Mouse (Mus musculus) midbrain, embryonic 11.5 days (tissue): ENCODE measurements at regions not wholly inside any gene's neighbourhood (a gene's known extent, or its start where the extent isn't known, plus 50 kb on each side); places are given as distances from the start of the nearest gene placed in this dataset.

Experiments
- ATAC-seq: fragments of 200-750 bp; cut with Nextera tagmentation; 2 replicates; pipeline ENCODE4 v1.8.0; 2017; ENCODE audit warnings: moderate TSS enrichment, moderate library complexity; ENCODE audit not compliant: low FRiP score
- DNase-seq: peaks from one replicate; pipeline ENCODE4 v3.0.0; 2015; ENCODE audit warnings: low spot score; ENCODE audit errors: missing footprints
- H3K27ac ChIP-seq: fragments of 300-500 bp; sonication (generic); 2 replicates; pipeline ENCODE4 v1.5.1; 2014; ENCODE audit warnings: low read depth, low read length
- H3K27me3 ChIP-seq: fragments of 300-500 bp; sonication (generic); 2 replicates; pipeline ENCODE4 v1.6.1; 2014; ENCODE audit warnings: mild to moderate bottlenecking, low read length, moderate library complexity, mixed read lengths; ENCODE audit not compliant: control insufficient read depth, insufficient read depth
- H3K36me3 ChIP-seq: fragments of 300-500 bp; sonication (generic); 2 replicates; pipeline ENCODE4 v1.6.1; 2014; ENCODE audit warnings: mild to moderate bottlenecking, low read length, moderate library complexity, mixed read lengths; ENCODE audit not compliant: control insufficient read depth, insufficient read depth
- H3K4me1 ChIP-seq: fragments of 300-500 bp; sonication (generic); 2 replicates; pipeline ENCODE4 v1.6.1; 2014; ENCODE audit warnings: low read length; ENCODE audit not compliant: control insufficient read depth, insufficient read depth
- H3K4me2 ChIP-seq: fragments of 300-500 bp; sonication (generic); 2 replicates; pipeline ENCODE4 v1.6.1; 2014; ENCODE audit warnings: mild to moderate bottlenecking, moderate library complexity
- H3K4me3 ChIP-seq: fragments of 300-500 bp; sonication (generic); 2 replicates; pipeline ENCODE4 v1.5.1; 2014; ENCODE audit warnings: low read depth, low read length
- H3K9ac ChIP-seq: fragments of 300-500 bp; sonication (generic); 2 replicates; pipeline ENCODE4 v1.6.1; 2014; ENCODE audit warnings: low read length
- H3K9me3 ChIP-seq: fragments of 300-500 bp; sonication (generic); 2 replicates; pipeline ENCODE4 v1.6.1; 2016; ENCODE audit warnings: low read length; ENCODE audit not compliant: control insufficient read depth
- WGBS: fragments of 180-500 bp; shearing (Covaris S2); extraction: QIAGEN DNeasy Blood & Tissue Kit; methylation state at CpG from one replicate; pipeline ENCODE4 v1.1.7; 2014; 5-methylcytosine and 5-hydroxymethylcytosine counted together

GRCm38 (mm10) chr15:86917891-86918290, 626.2 kb upstream of the Fam19a5 start:
- no peaks in the 10 kb centered on the region for H3K36me3 ChIP-seq
- WGBS: 87% methylated on average over 8 of the region's 8 CpGs
- no peak overlapping the region for H3K4me2 ChIP-seq
- H3K27me3 ChIP-seq: no peaks in the 10 kb centered on the region
- no peak for DNase-seq
- ATAC-seq: no peak
- no peak overlapping the region for H3K4me3 ChIP-seq
- H3K4me1 ChIP-seq: peaks cover 5% of the 10 kb centered on the region; the same call in 1 of the 2 replicates
- no peak overlapping the region for H3K27ac ChIP-seq
- no peak overlapping the region for H3K9ac ChIP-seq
- no peaks in the 10 kb centered on the region for H3K9me3 ChIP-seq

DNA sequence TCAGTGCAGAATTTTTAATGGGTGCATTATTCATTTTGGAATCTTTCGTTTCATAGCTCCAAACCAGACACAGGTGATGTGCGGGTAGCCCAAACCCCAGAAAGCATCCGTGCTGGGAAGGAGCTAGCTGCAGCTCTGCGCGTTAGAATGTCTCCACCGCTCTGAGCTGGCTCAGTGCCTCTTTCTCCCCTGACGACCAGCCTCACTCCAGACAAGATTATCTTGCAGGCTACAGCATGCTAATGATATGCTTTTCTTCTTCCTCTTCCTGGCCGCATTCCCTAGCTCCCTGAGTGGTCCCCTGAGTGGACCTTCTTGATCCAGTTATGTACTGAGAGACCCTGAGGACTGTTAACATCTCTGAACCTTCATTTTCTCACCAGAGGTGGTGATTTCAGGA, 624.4 kb upstream of the Fam19a5 start:
- H3K9me3 ChIP-seq: no peaks in the 10 kb centered on the region
- H3K4me2 ChIP-seq: no peak overlapping the region
- no peak overlapping the region for H3K9ac ChIP-seq
- DNase-seq: no peak
- 37% methylated on average over 8 of the region's 8 CpGs for WGBS
- no peak overlapping the region for H3K4me3 ChIP-seq
- no peak overlapping the region for H3K27ac ChIP-seq
- peaks cover 5% of the 10 kb centered on the region; the same call in 1 of the 2 replicates for H3K4me1 ChIP-seq
- no peaks in the 10 kb centered on the region for H3K36me3 ChIP-seq
- peak; percentile 27; the same call in 1 of the 2 replicates for ATAC-seq
- no peaks in the 10 kb centered on the region for H3K27me3 ChIP-seq

DNA sequence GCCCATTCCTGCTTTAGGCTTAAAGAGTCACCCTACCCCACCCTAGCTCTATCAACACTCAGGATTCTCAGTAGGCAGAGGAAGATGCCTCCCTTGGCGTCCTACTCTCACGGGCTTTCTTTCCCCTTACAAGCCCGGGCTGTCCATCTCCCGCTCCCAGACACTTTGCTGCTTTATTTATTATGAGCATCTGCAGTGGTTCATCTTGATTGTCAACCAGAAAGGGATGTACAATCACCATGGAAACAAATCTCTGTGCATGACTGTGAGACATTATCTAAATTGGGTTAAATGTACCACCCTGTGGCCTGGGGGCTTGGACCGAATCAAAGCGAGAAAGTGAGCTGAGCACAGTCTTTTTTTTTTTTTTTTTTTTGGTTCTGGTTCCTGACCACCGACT, 623.9 kb upstream of the Fam19a5 start:
- H3K4me2 ChIP-seq: no peak overlapping the region
- peaks cover 9% of the 10 kb centered on the region; the same call in 1 of the 2 replicates for H3K4me1 ChIP-seq
- no peak overlapping the region for H3K9ac ChIP-seq
- DNase-seq: peak; percentile 84
- WGBS: 4% methylated on average over 7 of the region's 7 CpGs
- H3K27me3 ChIP-seq: no peaks in the 10 kb centered on the region
- H3K9me3 ChIP-seq: no peaks in the 10 kb centered on the region
- ATAC-seq: peak; percentile 27; the same call in 1 of the 2 replicates
- no peak overlapping the region for H3K27ac ChIP-seq
- H3K4me3 ChIP-seq: no peak overlapping the region
- H3K36me3 ChIP-seq: no peaks in the 10 kb centered on the region

DNA sequence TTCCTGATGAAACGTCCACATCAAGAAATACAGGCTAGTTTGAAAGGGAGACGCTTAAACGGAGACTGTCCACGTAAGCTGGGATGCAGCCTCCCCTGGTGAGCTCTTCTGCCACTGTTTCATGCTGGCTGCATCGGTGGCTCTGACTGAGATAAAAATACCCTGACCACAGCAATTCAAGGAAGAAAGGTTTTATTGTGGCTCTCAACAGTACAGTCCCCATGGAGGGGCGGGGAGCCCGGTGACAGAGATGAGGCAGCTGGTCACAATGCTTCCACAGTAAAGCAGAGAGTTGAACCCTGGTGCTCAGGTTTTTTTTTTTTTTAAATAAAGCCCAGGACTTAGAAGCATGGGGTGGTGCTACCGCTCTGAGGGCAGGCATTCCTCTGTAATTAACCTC, 622.7 kb upstream of the Fam19a5 start:
- ATAC-seq (no peak), DNase-seq (no peak)
- no peaks in the 10 kb centered on the region for H3K27me3 ChIP-seq
- no peak overlapping the region for H3K4me3 ChIP-seq
- no peaks in the 10 kb centered on the region for H3K9me3 ChIP-seq
- no peaks in the 10 kb centered on the region for H3K36me3 ChIP-seq
- WGBS: 7% methylated on average over 8 of the region's 8 CpGs
- H3K4me2 ChIP-seq: no peak overlapping the region
- peak overlapping the region; percentile 16; the same call in 1 of the 2 replicates for H3K9ac ChIP-seq
- no peak overlapping the region for H3K27ac ChIP-seq
- peaks cover 14% of the 10 kb centered on the region; the same call in 1 of the 2 replicates for H3K4me1 ChIP-seq

DNA sequence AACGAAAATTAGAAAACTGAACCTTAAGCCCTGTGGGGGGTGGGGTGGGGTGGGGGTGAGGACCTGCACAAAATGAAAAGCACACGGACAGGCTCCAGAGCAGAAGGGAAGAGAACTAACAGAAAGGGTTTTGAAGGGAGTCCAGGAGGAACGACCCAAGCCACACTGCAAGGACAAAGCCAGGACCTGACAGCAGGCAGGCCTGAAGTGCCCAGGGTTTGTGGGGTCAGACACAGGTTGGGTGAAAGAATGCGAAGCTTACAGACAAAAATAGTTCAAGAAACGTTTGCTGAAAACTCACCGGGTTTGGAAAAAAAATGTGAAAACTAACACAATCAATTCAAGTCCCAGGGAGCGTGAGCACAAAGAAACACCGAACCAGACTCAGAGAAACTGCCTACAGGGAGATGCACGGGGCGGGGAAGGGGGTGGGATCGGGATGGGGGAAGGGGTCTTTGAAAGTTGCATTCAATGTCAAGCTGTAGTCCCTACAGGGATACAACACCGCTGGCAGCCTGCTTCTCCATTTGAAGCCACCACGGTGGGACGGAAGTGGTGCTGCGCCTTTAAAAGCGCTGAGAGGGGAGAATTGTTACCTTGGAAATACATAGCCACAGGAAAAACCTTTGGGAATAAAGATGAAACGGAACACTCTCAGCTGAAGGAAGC, 618.9 kb upstream of the Fam19a5 start:
- H3K36me3 ChIP-seq: no peaks in the 10 kb centered on the region
- H3K27ac ChIP-seq: no peak overlapping the region
- H3K9ac ChIP-seq: peak overlapping the region; percentile 36; the same call in 1 of the 2 replicates
- ATAC-seq (no peak), DNase-seq (peak; percentile 85)
- H3K4me1 ChIP-seq: peaks cover 14% of the 10 kb centered on the region; the same call in 1 of the 2 replicates
- no peaks in the 10 kb centered on the region for H3K9me3 ChIP-seq
- H3K4me3 ChIP-seq: no peak overlapping the region
- H3K27me3 ChIP-seq: no peaks in the 10 kb centered on the region
- WGBS: 13% methylated on average over 17 of the region's 17 CpGs
- H3K4me2 ChIP-seq: peak overlapping the region; percentile 22

DNA sequence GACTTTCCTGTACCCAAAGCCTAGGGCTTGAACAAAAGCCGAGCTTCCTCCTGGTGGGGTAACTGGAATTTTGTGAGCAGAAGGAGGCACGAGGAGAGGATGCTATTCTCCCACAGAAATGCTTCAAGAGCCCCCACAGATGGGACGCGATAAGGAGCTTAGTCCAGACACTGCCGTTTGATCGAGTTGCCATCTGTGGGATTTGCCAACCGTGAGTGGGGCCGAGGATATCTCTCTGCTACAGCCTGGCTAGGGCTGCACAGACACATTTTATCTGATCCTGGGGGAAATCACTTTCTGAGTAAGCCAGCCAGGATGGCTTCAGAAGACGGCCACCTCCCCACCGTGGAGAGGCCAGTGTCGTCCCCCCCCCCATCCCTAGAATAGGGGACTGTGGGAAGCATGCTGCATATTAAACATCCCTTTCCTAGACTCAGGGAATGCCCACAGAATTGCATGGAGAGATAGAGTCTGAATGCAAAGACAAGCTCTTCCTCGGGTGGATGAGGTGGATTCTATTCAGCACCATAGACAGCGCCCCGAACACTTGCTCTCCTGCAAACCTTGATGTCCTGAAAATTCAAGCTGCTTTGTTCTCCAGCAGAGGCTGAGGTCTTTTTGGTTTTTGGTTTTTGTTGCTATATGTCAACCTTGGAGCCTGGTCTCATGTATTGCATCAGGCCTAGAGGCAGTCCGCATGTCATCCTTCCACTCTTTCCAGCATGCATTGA, 611.6 kb upstream of the Fam19a5 start:
- Histone ChIP-seq H3K36me3 (no peaks in the 10 kb centered on the region), H3K4me1 (no peaks in the 10 kb centered on the region), H3K9ac (no peak overlapping the region), H3K27ac (no peak overlapping the region), H3K27me3 (no peaks in the 10 kb centered on the region), H3K9me3 (no peaks in the 10 kb centered on the region), H3K4me2 (no peak overlapping the region), H3K4me3 (no peak overlapping the region)
- no peak for ATAC-seq
- no peak for DNase-seq
- 56% methylated on average over 15 of the region's 15 CpGs for WGBS

- DNase-seq: peak; percentile 53
- H3K4me2 ChIP-seq: no peak overlapping the region
- no peaks in the 10 kb centered on the region for H3K36me3 ChIP-seq
- WGBS: 89% methylated on average over 3 of the region's 3 CpGs
- no peaks in the 10 kb centered on the region for H3K27me3 ChIP-seq
- H3K9me3 ChIP-seq: no peaks in the 10 kb centered on the region
- no peak for ATAC-seq
- no peak overlapping the region for H3K9ac ChIP-seq
- no peaks in the 10 kb centered on the region for H3K4me1 ChIP-seq
- H3K27ac ChIP-seq: no peak overlapping the region
- H3K4me3 ChIP-seq: no peak overlapping the region
Observed at GRCm38 (mm10) chr15:86937364-86937763, 606.7 kb upstream of the Fam19a5 start.

DNA sequence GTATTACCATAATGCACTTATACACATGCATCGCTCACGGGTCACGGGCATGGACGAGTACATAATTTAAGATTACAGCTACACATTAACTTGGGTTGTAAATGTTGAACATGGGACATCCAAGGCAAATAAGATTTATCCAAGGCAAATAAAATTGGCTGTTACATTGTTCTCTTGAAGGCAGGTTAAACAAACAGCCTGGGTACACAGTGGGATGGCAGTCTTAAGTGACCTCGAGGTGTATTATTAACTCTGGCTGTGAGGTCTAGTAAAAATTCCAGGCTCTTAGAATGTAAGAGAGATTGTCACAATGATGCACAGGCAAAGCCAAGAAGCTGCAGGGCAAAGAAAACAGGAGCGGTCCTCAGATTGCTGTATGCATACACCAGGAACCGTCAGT, 599.6 kb upstream of the Fam19a5 start:
- Histone ChIP-seq H3K27ac (no peak overlapping the region), H3K36me3 (no peaks in the 10 kb centered on the region), H3K9me3 (no peaks in the 10 kb centered on the region), H3K9ac (no peak overlapping the region), H3K4me2 (no peak overlapping the region), H3K4me1 (no peaks in the 10 kb centered on the region), H3K27me3 (no peaks in the 10 kb centered on the region), H3K4me3 (no peak overlapping the region)
- DNase-seq: no peak
- 81% methylated on average over 7 of the region's 7 CpGs for whole genome bisulfite sequencing
- ATAC-seq: no peak

DNA sequence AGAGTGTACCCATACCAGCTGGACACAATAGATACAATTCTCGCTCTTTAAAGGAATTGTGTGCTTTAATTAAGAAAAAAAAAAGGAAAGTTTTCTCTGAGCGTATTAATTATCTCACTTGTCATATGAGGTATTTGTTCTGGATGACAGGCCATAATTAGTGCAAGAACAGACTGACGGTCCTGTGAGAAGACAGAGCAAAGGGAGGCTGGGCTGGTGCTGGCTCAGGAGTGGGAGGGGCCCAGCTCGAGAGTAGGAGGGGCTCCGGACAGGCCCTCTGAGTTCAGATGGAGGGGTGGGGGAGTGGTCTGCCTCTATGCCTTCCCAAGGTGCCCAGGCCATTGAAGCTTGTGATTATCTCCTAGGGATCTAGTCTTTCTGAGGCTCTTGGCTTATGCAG, 591.5 kb upstream of the Fam19a5 start:
- Histone ChIP-seq H3K9ac (no peak overlapping the region), H3K27me3 (no peaks in the 10 kb centered on the region), H3K4me1 (no peaks in the 10 kb centered on the region), H3K4me2 (no peak overlapping the region), H3K4me3 (no peak overlapping the region), H3K27ac (no peak overlapping the region), H3K9me3 (no peaks in the 10 kb centered on the region), H3K36me3 (no peaks in the 10 kb centered on the region)
- WGBS: 66% methylated on average over 5 of the region's 5 CpGs
- ATAC-seq (no peak), DNase-seq (no peak)
